Mouse (Mus musculus) C2C12 (cell line): ENCODE data around the gene Cacng5. TPM values are rescaled to one million over a fixed set of nuclear protein-coding genes. Genes with fewer than 3 reads are reported as not detected.

Experiments used
- H3K27me3 ChIP-seq: one replicate; pipeline ENCODE4 v1.6.1; 2011; ENCODE audit not compliant: control insufficient read depth, insufficient read depth, insufficient read length
- H3K36me3 ChIP-seq: one replicate; pipeline ENCODE4 v1.6.1; 2011; ENCODE audit not compliant: control insufficient read depth, insufficient read depth
- H3K4me3 ChIP-seq: one replicate; pipeline ENCODE4 v1.5.1; 2011; ENCODE audit warnings: mild to moderate bottlenecking, control low read depth; ENCODE audit not compliant: poor library complexity, insufficient read depth, severe bottlenecking
- H3K79me2 ChIP-seq: one replicate; pipeline ENCODE4 v1.6.1; 2011; ENCODE audit not compliant: control insufficient read depth, insufficient read depth
- H3K79me3 ChIP-seq: one replicate; pipeline ENCODE4 v1.6.1; 2011; ENCODE audit warnings: low read depth, control low read depth
- H3ac ChIP-seq: one replicate; pipeline ENCODE3; 2011; ENCODE audit warnings: low read depth; ENCODE audit not compliant: control insufficient read depth, insufficient read length
- CEBPB ChIP-seq: IDR thresholded peaks from one replicate; pipeline ENCODE4 v1.6.1; 2011; ENCODE audit warnings: low read depth, mild to moderate bottlenecking, control low read depth, moderate library complexity
- CTCF ChIP-seq: IDR thresholded peaks from one replicate; pipeline ENCODE4 v1.5.1; 2011; ENCODE audit not compliant: control insufficient read depth, insufficient read depth, insufficient read length
- FOSL1 ChIP-seq: IDR thresholded peaks from one replicate; pipeline ENCODE4 v1.8.0; 2011; ENCODE audit warnings: mild to moderate bottlenecking, low read length; ENCODE audit not compliant: poor library complexity, insufficient read depth, severe bottlenecking
- MAX ChIP-seq: IDR thresholded peaks from one replicate; pipeline ENCODE4 v1.6.1; 2011; ENCODE audit warnings: mild to moderate bottlenecking, control low read depth
- MYOD1 ChIP-seq: IDR thresholded peaks from one replicate; pipeline ENCODE4 v1.6.1; 2011; ENCODE audit warnings: low read depth; ENCODE audit not compliant: control insufficient read depth, insufficient read length
- MYOG ChIP-seq: IDR thresholded peaks from one replicate; pipeline ENCODE4 v1.6.1; 2011; ENCODE audit not compliant: control insufficient read depth, insufficient read length; ENCODE audit errors: extremely low read depth
- USF1 ChIP-seq: IDR thresholded peaks from one replicate; pipeline ENCODE4 v1.6.1; 2011; ENCODE audit warnings: low read depth, mild to moderate bottlenecking, control low read depth, moderate library complexity
- polyA plus RNA-seq: library from polyadenylated mRNA; unstranded; fragments of >200 nt; fragmentation: generic; extraction: Trizol; gene quantifications from one replicate; pipeline ENCODE4 v1.2.1, GENCODE M21; 2012; ENCODE audit warnings: missing spikeins

Gene Cacng5
- polyA plus RNA-seq, 1 experiment: not detected

GRCm38 (mm10) chr11:107872743-107873142 is 42.1 kb downstream of the Cacng5 start:
- Histone ChIP-seq H3K79me3 (no peaks in the 10 kb centered on the region), H3K4me3 (no peak overlapping the region), H3K27me3 (peaks cover 6% of the 10 kb centered on the region), H3ac (no peak overlapping the region), H3K79me2 (no peaks in the 10 kb centered on the region), H3K36me3 (no peaks in the 10 kb centered on the region)
- TF ChIP-seq CEBPB: no peak
- TF ChIP-seq CTCF: no peak
- TF ChIP-seq MYOD1: no peak
- TF ChIP-seq MAX: no peak
- no peak for TF ChIP-seq FOSL1
- TF ChIP-seq USF1: no peak
- no peak for TF ChIP-seq MYOG

GRCm38 (mm10) chr11:107867509-107867908 is 47.3 kb downstream of the Cacng5 start:
- no peak for TF ChIP-seq CEBPB
- TF ChIP-seq MYOD1: no peak
- TF ChIP-seq MYOG: no peak
- TF ChIP-seq FOSL1: no peak
- no peak for TF ChIP-seq MAX
- no peak for TF ChIP-seq CTCF
- TF ChIP-seq USF1: no peak
- Histone ChIP-seq H3K79me2 (no peaks in the 10 kb centered on the region), H3K4me3 (no peak overlapping the region), H3K79me3 (no peaks in the 10 kb centered on the region), H3K27me3 (peaks cover 6% of the 10 kb centered on the region), H3K36me3 (no peaks in the 10 kb centered on the region), H3ac (no peak overlapping the region)

- Histone ChIP-seq H3ac (no peak overlapping the region), H3K36me3 (no peaks in the 10 kb centered on the region), H3K79me2 (no peaks in the 10 kb centered on the region), H3K4me3 (no peak overlapping the region), H3K27me3 (peaks cover 13% of the 10 kb centered on the region), H3K79me3 (no peaks in the 10 kb centered on the region)
- TF ChIP-seq MYOG: no peak
- no peak for TF ChIP-seq FOSL1
- TF ChIP-seq CTCF: peak; percentile 20
- no peak for TF ChIP-seq MAX
- TF ChIP-seq MYOD1: no peak
- TF ChIP-seq CEBPB: no peak
These were observed 49.7 kb downstream of the Cacng5 start for GRCm38 (mm10) chr11:107865128-107865527.

- H3K4me3 ChIP-seq: no peak overlapping the region
- H3K79me3 ChIP-seq: no peaks in the 10 kb centered on the region
- no peaks in the 10 kb centered on the region for H3K36me3 ChIP-seq
- TF ChIP-seq MYOG (no peak), CTCF (peak; percentile 43), FOSL1 (no peak), MAX (no peak), MYOD1 (no peak)
- no peaks in the 10 kb centered on the region for H3K79me2 ChIP-seq
- H3ac ChIP-seq: no peak overlapping the region
- peaks cover 15% of the 10 kb centered on the region for H3K27me3 ChIP-seq
These were observed 50.8 kb downstream of the Cacng5 start for GRCm38 (mm10) chr11:107864024-107864423.

- no peaks in the 10 kb centered on the region for H3K79me3 ChIP-seq
- TF ChIP-seq CEBPB: no peak
- TF ChIP-seq USF1: no peak
- TF ChIP-seq FOSL1: no peak
- TF ChIP-seq MAX: no peak
- no peak for TF ChIP-seq MYOG
- TF ChIP-seq MYOD1: no peak
- no peak for TF ChIP-seq CTCF
- H3K27me3 ChIP-seq: peaks cover 20% of the 10 kb centered on the region
- H3K79me2 ChIP-seq: no peaks in the 10 kb centered on the region
- H3ac ChIP-seq: no peak overlapping the region
- H3K36me3 ChIP-seq: no peaks in the 10 kb centered on the region
- no peak overlapping the region for H3K4me3 ChIP-seq
These were observed 53.1 kb downstream of the Cacng5 start for GRCm38 (mm10) chr11:107861738-107862137.

- H3K79me2 ChIP-seq: no peaks in the 10 kb centered on the region
- peaks cover 22% of the 10 kb centered on the region for H3K27me3 ChIP-seq
- no peaks in the 10 kb centered on the region for H3K79me3 ChIP-seq
- H3K36me3 ChIP-seq: no peaks in the 10 kb centered on the region
- H3K4me3 ChIP-seq: no peak overlapping the region
- TF ChIP-seq CTCF (no peak), MAX (no peak)
- no peak overlapping the region for H3ac ChIP-seq
These were observed 55.0 kb downstream of the Cacng5 start for GRCm38 (mm10) chr11:107859871-107860270.
